Mouse (Mus musculus) brain, embryonic 14.5 days (tissue): ENCODE data around the gene Trpm3.
A peak's percentile ranks its signal among the peaks of the same experiment; 100 is the strongest.

ENCODE experiments used
- CTCF ChIP-seq: fragments of 200-500 bp; IDR thresholded peaks from 2 replicates; pipeline ENCODE4 v1.5.1; 2012; ENCODE audit warnings: inconsistent platforms, mild to moderate bottlenecking, moderate library complexity, borderline replicate concordance; ENCODE audit not compliant: insufficient read depth, insufficient read length; ENCODE audit errors: extremely low read depth
- POLR2A ChIP-seq: fragments of 200-500 bp; IDR thresholded peaks from 2 replicates; pipeline ENCODE4 v1.6.1; 2012; ENCODE audit warnings: mild to moderate bottlenecking, inconsistent platforms, borderline replicate concordance; ENCODE audit not compliant: poor library complexity, insufficient read depth, insufficient read length, severe bottlenecking; ENCODE audit errors: extremely low read depth

DNA sequence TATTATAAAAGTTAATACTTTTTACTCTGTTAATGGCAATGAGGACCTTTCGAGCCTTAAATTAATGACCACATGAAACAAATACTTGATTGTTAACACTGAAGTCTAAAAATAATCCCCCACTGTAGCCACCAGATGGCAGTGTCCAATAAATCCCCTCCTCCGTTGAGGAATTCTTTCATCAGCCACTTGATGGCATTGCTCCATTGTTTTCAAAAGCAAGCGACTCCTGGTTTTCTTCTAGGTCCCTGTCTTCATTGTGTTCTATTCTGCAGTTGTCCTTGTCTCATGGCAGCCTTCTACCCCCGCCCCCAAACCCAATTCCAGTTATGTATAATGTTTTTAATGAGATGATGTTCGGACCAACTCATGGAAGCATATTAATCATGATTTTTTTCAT, 198.6 kb downstream of the Trpm3 start:
- peak; percentile 74; the same call in 1 of the 2 replicates for TF ChIP-seq CTCF
- no peak for TF ChIP-seq POLR2A
